Mouse (Mus musculus) olfactory bulb, adult 2 months (tissue): ENCODE results near the gene Rarres1.

ENCODE experiments used
- CTCF ChIP-seq: fragments of 200-500 bp; IDR thresholded peaks from 2 replicates; pipeline ENCODE4 v1.5.1; 2012; ENCODE audit warnings: low read depth, mild to moderate bottlenecking, low read length, moderate library complexity; ENCODE audit not compliant: insufficient read depth
- POLR2A ChIP-seq: fragments of 200-500 bp; IDR thresholded peaks from 2 replicates; pipeline ENCODE4 v1.6.1; 2012; ENCODE audit warnings: mild to moderate bottlenecking, low read depth, low read length, moderate library complexity; ENCODE audit not compliant: insufficient read depth

DNA sequence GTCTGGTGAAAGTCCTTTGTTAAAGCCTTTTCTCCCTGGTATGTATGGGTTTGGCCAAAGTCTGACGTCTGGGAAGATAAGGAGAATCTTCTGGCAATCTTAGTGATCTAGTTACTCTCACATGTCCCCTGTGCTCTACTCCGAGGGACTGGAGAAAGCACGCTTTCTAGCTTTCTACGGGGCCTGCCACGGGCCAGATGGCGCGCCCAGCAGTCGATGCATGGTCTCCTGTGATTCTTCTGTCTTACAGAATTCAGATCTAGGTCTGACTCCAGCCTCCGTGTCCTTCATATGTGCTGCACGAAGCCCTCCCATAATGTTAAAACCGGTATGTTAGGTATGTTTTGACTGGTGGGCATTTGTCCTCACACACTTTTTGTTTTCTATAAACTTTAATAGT lies 35.5 kb downstream of the Rarres1 start:
- TF ChIP-seq CTCF (no peak), POLR2A (no peak)
